Mouse (Mus musculus) erythroblast, adult 5-6 weeks (primary cell): ENCODE data around the gene Nup88. TPM values are rescaled to one million over a fixed set of nuclear protein-coding genes. Genes with fewer than 3 reads are reported as not detected.

ENCODE experiments used
- ATAC-seq: replicated peaks from 2 replicates; pipeline ENCODE4 v1.8.0; 2016; ENCODE audit warnings: moderate number of reproducible peaks, mild to moderate bottlenecking, moderate TSS enrichment, inconsistent platforms; ENCODE audit not compliant: poor library complexity, low FRiP score, severe bottlenecking
- total RNA-seq, 2 experiments: library from RNA; stranded (forward) in 1 of 2; stranded (reverse) in 1 of 2; fragments of 150-400 nt in 1 of 2; fragments of 200-764, 138-1000 nt in 1 of 2; gene quantifications; 2 replicates each; pipeline versions ENCODE4 v1.2.3 to v1.2.4; 2015 to 2017; ENCODE audit warnings: low replicate concordance in 2 of 2

The Nup88 gene
- total RNA-seq (2015; ENCODE audit: low replicate concordance) (33.4 and 68.6 TPM in 2 replicates), total RNA-seq (2017; ENCODE audit: low replicate concordance) (34.3 and 48.2 TPM in 2 replicates)

DNA sequence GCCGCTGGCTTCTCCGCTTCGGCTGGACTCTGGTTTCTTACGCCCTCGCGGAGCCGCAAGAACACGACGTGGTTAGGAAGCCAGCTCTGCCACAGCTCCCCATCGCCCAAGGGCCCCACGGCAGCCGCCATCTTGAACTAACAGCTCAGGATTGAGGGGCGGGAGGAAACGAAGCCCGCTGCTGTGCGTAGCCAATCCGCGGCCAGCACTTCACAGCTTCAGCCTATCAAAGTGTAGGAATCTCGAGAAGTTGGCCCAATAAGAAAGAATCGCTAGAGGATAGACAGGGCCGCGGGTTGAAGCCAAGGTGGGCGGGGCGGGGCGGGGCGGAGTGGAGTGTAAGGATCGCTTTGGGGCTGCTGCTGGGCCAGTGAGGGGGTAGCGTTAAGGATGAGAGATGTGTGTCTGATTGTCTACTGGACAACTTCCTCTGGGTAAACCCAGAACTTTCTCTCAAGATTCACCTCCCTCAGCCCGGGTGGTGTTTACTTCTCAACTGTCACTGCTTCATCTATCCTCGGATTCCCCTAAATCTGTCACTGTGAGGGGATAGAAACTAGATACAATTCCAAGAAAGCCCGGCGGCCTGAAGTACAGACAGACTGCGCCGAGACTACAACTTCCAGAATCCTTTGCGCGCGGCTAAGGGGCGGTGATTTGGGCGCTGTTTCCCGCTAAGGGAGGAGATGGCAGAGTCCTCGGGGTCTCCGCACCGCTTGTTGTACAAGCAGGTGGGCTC lies at the start of gene Nup88, which contains the start of gene Rpain:
TSS of gene Nup88 (minus strand) at position 153 of the 739 bp plus-strand sequence.
TSS of gene Rpain (plus strand) at position 393 of the 739 bp plus-strand sequence.
- ATAC-seq, result peak; percentile 86

DNA sequence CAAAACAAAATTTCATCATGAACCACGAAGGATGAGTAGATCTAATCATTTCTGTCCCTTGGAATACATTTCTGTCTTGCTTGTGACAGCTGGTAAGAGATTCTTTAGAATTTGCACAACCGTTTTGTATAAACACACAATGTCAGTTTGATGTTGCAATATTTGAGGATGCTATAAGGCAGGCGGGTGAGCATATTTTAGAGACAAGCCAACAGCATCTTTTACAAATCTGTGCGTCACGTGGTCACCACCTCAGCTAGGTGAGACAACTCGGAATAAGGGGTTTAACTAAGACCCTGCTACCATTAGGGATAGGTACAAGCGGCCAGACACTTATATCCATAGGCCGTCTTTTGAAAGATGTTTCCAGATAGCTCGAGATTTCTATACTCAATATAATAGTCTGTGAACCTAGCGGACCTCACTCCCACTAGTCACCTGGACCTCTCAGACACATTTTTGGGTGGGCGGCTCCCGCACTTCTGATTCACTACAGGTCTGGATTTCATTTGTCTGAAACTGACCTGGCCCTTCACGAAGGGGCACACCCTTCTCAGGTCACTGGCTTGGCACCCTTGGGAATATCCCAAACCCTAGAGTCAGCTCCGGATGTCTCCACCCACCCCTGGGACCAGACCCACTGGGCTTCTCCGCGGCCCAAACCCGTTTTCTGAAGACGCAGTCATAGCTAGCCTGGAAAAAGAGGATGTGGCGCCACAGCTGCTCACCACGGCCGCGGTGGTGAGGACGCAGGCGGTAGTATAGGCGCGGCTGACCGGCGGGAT lies 48.8 kb upstream of the Nup88 start:
- no peak for ATAC-seq

- ATAC-seq, result no peak
Observed at GRCm38 (mm10) chr11:71017051-71017450, 47.3 kb upstream of the Nup88 start.

GRCm38 (mm10) chr11:71012743-71013142 lies 43.0 kb upstream of the Nup88 start:
- no peak for ATAC-seq

- no peak for ATAC-seq
Observed at GRCm38 (mm10) chr11:71008321-71008720, 38.5 kb upstream of the Nup88 start.

- ATAC-seq, result no peak
Observed at GRCm38 (mm10) chr11:71007831-71008230, 38.1 kb upstream of the Nup88 start.

- ATAC-seq, result no peak
Observed at GRCm38 (mm10) chr11:71007026-71007425, 37.3 kb upstream of the Nup88 start.

- no peak for ATAC-seq
Observed at GRCm38 (mm10) chr11:71005046-71005445, 35.3 kb upstream of the Nup88 start.

DNA sequence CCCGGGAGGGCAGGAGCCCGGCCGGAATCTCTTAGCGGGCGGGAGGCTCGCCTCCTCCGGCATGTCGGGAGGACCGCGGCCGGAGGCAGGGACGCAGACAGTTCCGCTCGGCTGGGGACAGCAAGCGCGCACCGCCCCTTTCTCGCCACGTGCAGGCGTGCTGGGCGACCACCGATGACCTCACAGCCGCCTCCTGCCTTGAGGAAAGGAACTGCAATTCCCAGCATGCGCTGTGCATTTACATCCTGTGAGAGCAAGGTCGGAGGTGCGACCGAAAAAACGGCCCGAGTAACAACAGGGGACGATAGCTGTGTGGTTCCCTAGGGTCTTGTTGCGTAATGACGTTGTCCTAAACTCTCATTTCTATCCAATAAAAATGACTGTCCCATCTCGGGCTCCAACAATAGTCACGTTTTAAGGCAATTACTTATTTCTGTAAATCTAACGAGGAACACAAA lies 34.6 kb upstream of the Nup88 start, which contains the start of gene Dhx33:
TSS of gene Dhx33 (minus strand) at position 122 of the 458 bp plus-strand sequence.
- ATAC-seq, result peak; percentile 96

- ATAC-seq, result peak; percentile 60
Observed at GRCm38 (mm10) chr11:71003611-71004315, 34.0 kb upstream of the Nup88 start.

DNA sequence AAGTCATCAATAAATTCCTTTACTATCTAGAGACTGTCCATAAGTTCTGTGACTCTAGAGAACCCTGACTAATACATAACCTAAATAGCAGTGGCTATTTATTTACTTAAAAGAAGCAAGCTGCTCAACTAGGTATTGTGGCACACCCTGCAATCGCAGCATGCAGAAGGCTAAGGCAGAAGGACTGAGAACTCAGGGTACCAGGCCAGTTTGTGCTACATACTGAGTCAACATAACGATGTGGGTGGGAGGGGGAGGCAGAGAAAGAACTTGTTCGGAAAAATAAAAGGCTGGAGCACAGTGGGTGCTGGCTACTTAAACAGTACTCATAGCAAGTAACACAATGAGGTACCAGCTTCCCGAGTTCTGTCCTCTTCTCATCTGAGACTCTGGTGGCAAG lies 31.4 kb upstream of the Nup88 start:
- ATAC-seq, result no peak

DNA sequence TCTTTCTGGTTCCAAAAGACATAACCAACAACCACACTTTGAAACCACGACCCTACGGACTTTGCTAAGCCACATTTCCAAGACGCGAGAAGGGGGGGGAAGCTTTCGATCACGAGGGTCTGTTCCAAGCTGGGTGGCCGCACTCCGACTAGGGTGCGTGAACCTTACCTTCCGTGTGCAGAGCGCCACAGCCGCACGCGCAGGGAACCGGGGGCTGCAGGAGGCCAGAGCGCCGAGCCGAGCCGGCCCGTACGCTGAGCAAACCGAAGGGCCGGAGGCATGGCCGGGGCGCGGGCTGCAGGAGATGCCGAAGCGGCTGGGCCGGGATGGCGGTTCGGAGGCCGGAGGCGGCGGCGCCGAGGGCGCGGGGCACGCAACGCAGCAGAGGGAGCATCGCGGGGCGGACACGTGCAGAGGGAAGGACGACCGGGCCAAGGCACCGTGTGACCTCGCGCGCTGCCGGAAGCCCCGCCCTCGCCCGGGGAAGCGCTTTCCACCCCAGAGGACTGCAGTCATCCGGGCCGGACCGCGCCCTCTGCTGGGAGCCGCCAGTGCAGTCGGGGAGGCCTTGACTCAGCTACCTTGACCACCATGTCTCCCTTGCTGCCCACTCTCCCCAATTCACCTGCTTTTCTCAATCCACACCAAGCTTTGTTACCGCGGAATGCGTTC lies 12.9 kb upstream of the Nup88 start, which contains the start of gene C1qbp:
TSS of gene C1qbp (minus strand) at position 470 of the 672 bp plus-strand sequence.
- ATAC-seq, result peak; percentile 98

GRCm38 (mm10) chr11:70982030-70982429 lies 12.3 kb upstream of the Nup88 start:
- no peak for ATAC-seq

GRCm38 (mm10) chr11:70980751-70981510 lies 11.2 kb upstream of the Nup88 start:
- ATAC-seq, result no peak

- no peak for ATAC-seq
Observed at GRCm38 (mm10) chr11:70980232-70980631, 10.5 kb upstream of the Nup88 start.

GRCm38 (mm10) chr11:70977293-70977692 lies 7.5 kb upstream of the Nup88 start:
- no peak for ATAC-seq

DNA sequence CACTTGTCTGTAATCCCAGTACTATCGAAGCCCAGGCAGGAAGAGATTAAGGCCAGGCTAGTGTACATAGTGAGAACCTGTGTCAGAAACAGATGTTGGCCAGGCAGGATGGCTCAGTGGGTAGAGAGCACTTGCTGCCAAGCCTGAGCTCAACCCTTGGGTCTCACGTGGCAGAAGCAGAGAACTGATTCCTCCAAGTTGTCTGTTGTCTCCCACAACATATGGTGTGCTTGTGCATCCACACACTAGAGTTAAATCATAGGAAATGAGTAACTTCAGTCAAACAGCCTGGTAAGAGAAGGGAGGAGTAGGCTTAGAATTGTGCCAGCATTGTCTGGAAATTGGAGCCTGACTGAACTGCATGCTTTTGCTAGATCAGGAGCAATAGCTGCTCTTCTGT lies 5.4 kb upstream of the Nup88 start:
- no peak for ATAC-seq

GRCm38 (mm10) chr11:70973947-70974346 lies 4.2 kb upstream of the Nup88 start:
- ATAC-seq, result no peak

GRCm38 (mm10) chr11:70972586-70972985 lies 2.8 kb upstream of the Nup88 start:
- no peak for ATAC-seq
